Mouse (Mus musculus): ENCODE measurements around the gene Hist2h2be. TPM values are rescaled to one million over a fixed set of nuclear protein-coding genes. Genes with fewer than 3 reads are reported as not detected.

Gene Hist2h2be
- polyA plus RNA-seq, 1 experiment from 2014 or later: 9.4 TPM

DNA sequence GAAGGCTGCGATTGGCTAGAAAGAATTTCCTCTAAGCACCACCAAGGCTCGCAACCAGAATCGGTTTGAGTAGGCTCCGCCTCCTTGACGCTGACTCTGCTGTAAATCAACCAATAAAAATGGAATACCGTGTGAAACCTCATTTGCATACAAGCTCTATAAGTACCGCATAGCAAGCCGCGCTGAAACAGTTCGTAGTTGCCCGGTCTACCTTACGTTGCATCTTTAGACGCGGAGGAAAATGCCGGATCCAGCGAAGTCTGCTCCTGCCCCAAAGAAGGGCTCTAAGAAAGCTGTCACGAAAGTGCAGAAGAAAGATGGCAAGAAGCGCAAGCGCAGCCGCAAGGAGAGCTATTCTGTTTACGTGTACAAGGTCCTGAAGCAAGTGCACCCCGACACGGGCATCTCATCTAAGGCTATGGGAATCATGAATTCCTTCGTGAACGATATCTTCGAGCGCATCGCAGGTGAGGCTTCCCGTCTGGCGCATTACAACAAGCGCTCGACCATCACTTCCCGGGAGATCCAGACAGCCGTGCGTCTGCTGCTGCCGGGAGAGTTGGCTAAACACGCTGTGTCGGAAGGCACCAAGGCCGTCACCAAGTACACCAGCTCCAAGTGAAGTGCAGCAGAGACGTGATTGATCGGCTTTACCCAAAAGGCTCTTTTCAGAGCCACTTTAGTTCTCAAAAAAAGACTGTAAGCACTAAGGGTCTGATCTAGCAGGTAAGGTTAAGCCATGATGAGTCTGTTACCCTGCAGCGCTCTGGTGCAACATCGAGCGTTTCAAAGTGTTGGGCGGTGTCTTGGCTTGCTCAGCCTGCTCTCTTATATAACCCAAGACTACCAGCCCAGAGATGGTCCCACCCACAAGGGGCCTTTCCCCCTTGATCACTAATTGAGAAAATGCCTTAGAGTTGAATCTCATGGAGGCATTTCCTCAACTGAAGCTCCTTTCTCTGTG, 48.9 kb downstream of the Hist2h2be start, which contains the start of gene Hist2h2bb:
Gene Hist2h2bb (plus strand): TSS at position 242 of the 964 bp plus-strand sequence.
- under 1% methylated on average over 45 of the region's 45 CpGs for WGBS
- peak; percentile 95 for ATAC-seq (replicated peaks; ENCODE audit: extremely low read depth, insufficient read depth, low FRiP score)
- peak within 1 kb of the TSS; percentile 72 for H3K4me3 ChIP-seq (ENCODE audit: low read length)

More for the DNA sequence above, 48.9 kb downstream of the Hist2h2be start, which contains the start of gene Hist2h2bb:
- Histone ChIP-seq H3K27ac (ENCODE audit: low read length) (peak within 1 kb of the TSS; percentile 91), H3K27me3 (ENCODE audit: control insufficient read depth, insufficient read depth, low read length) (no peaks in the 10 kb centered on the region), H3K9ac (ENCODE audit: low read length) (peak within 1 kb of the TSS; percentile 81), H3K9me3 (replicated peaks; ENCODE audit: control insufficient read depth, low read length) (no peaks in the 10 kb centered on the region), H3K4me2 (ENCODE audit: low read depth, low read length) (peak within 1 kb of the TSS; percentile 83), H3K36me3 (ENCODE audit: control insufficient read depth, insufficient read depth) (no peaks in the 10 kb centered on the region), H3K4me1 (ENCODE audit: control insufficient read depth, insufficient read depth, low read length) (peaks cover 5% of the 10 kb centered on the region; the same call in 1 of the 2 replicates)

Small RNA genes lying within 50 kb of the gene (microRNA-seq; reads per million reads assigned to microRNA genes)
- gene Gm44492 (not detected), gene Gm47311 (not detected), gene Gm47313 (not detected)

Other genes with a start within 250 kb of the Hist2h2be start
- gene Plekho1, start 225.1 kb upstream of the Hist2h2be start, polyA plus RNA-seq (2015; fragmentation: Nextera tagmentation; extraction: Ambion mirVana): 63.3 and 67.1 TPM in 2 replicates
- 34.6 and 39.4 TPM in 2 replicates for gene Vps45, start 162.7 kb upstream of the Hist2h2be start, polyA plus RNA-seq (2015; fragmentation: Nextera tagmentation; extraction: Ambion mirVana)
- gene Otud7b, start 116.6 kb upstream of the Hist2h2be start, polyA plus RNA-seq (2015; fragmentation: Nextera tagmentation; extraction: Ambion mirVana): 18.6 and 21.4 TPM in 2 replicates
- 8.7 and 9.4 TPM in 2 replicates for gene Mtmr11, start 59.1 kb upstream of the Hist2h2be start, polyA plus RNA-seq (2015; fragmentation: Nextera tagmentation; extraction: Ambion mirVana)
- gene Sf3b4, start 48.8 kb upstream of the Hist2h2be start, polyA plus RNA-seq (2015; fragmentation: Nextera tagmentation; extraction: Ambion mirVana): 91.8 and 92.8 TPM in 2 replicates
- gene Sv2a, start 40.0 kb upstream of the Hist2h2be start, polyA plus RNA-seq (2015; fragmentation: Nextera tagmentation; extraction: Ambion mirVana): 11.6 and 13.9 TPM in 2 replicates
- gene Bola1, start 1.4 kb upstream of the Hist2h2be start, polyA plus RNA-seq (2015; fragmentation: Nextera tagmentation; extraction: Ambion mirVana): 40.0 and 43.5 TPM in 2 replicates
- gene Hist2h2ab, start 1.3 kb upstream of the Hist2h2be start, polyA plus RNA-seq (2015; fragmentation: Nextera tagmentation; extraction: Ambion mirVana): not detected in 2 replicates
- gene Hist2h2ac, start 239 bp upstream of the Hist2h2be start, polyA plus RNA-seq (2015; fragmentation: Nextera tagmentation; extraction: Ambion mirVana): 5.0 and 6.4 TPM in 2 replicates
- 2.7 and 3.8 TPM in 2 replicates for gene Hist2h3c2, start 18.0 kb downstream of the Hist2h2be start, polyA plus RNA-seq (2015; fragmentation: Nextera tagmentation; extraction: Ambion mirVana)
- 37.9 and 41.1 TPM in 2 replicates for gene Hist2h2aa2, start 19.2 kb downstream of the Hist2h2be start, polyA plus RNA-seq (2015; fragmentation: Nextera tagmentation; extraction: Ambion mirVana)
- gene Hist2h2aa1, start 24.4 kb downstream of the Hist2h2be start, polyA plus RNA-seq (2015; fragmentation: Nextera tagmentation; extraction: Ambion mirVana): 11.8 and 12.6 TPM in 2 replicates
- 0.76 and 1.2 TPM in 2 replicates for gene Hist2h3c1, start 25.6 kb downstream of the Hist2h2be start, polyA plus RNA-seq (2015; fragmentation: Nextera tagmentation; extraction: Ambion mirVana)
- 2.4 and 5.8 TPM in 2 replicates for gene Hist2h4, start 42.2 kb downstream of the Hist2h2be start, polyA plus RNA-seq (2015; fragmentation: Nextera tagmentation; extraction: Ambion mirVana)
- gene Hist2h3b, start 47.5 kb downstream of the Hist2h2be start, polyA plus RNA-seq (2015; fragmentation: Nextera tagmentation; extraction: Ambion mirVana): 17.2 and 25.2 TPM in 2 replicates
- gene Hist2h2bb, start 48.6 kb downstream of the Hist2h2be start, polyA plus RNA-seq (2015; fragmentation: Nextera tagmentation; extraction: Ambion mirVana): 3.7 and 4.1 TPM in 2 replicates
- gene Fcgr1, start 72.8 kb downstream of the Hist2h2be start, polyA plus RNA-seq (2015; fragmentation: Nextera tagmentation; extraction: Ambion mirVana): 1.6 and 2.5 TPM in 2 replicates
- 1.3 and 1.5 TPM in 2 replicates for gene BC107364, start 231.2 kb downstream of the Hist2h2be start, polyA plus RNA-seq (2015; fragmentation: Nextera tagmentation; extraction: Ambion mirVana)